Mouse (Mus musculus) layer of hippocampus, adult 9-10 months (tissue): ENCODE data around the gene BC034090.
"Not testable (repeated sequence)": the region's sequence is repeated elsewhere in the genome, so short reads cannot be mapped to it uniquely, and the experiment has no call there.

ENCODE experiments used
- DNase-seq: peaks from one replicate; pipeline ENCODE4 v3.0.0; 2022; ENCODE audit warnings: low spot score

The BC034090 gene

DNA sequence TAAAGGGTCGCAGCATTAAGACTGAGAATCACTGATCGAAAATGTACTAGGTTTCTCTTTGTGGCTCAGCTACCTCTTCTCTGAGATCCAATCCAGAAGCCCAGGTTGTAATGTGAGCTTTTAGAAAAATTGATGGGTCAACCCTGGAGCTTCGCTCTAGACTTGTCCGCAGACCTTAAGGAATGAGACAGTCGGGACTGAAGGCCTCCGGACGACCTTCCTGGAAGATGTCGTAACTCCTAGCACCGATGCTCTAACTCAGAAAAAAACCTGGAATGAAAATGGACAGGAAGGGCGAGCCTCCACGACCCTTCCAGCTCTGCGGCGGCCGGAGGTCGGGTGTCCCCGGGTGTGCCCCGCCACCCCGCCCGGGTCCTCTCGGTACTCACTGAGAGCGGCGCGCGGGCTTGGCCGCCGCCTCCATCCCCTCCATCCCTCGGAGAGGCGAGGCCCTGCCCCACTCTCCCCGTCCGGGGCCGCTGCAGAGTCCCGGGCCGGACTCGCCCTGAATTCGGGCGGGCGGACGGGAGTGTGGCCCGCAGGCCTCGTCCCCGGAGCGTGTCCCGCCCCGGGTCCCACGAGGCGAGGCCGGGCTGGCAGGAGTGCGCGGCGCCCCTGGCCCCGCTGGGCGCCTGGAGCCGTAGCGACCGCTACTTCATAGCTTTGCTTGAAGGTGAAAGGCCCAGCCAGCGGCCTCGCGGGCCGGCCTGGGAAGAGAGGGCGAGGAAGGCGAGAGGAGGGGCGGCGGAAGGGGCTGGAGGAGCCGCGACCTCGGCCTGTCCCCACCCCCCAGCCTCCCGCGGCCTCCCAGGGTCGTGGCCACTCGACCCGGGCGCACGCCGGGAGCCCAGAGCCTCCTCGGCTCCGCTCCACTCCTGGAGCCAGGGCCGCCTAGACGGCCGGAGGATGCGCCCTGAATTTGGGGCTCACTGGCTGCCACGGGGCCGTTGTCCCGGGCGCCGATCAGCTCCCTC, at the start of gene BC034090:
BC034090 (minus strand) TSS at position 648 of the 974 bp plus-strand sequence.
- no peak for DNase-seq

DNA sequence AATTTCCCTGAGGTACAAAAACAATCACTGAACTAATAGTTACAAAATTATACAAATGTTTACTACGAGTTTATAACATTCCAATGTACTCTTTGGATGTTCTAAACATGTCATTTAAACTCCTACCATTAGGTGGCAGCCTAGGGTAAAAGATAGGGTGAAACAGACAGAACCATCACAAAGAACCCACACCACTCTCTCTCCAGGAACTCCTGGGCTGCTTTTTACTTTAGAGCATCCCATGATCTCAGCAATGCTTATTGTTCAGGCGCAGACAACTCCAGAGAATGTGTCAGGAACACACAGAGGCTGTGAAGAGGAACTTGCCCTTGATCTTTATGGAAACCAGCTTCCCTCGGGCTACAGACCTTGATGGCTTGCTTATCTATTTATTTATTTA, 49.2 kb upstream of the BC034090 start:
- peak; percentile 87 for DNase-seq

DNA sequence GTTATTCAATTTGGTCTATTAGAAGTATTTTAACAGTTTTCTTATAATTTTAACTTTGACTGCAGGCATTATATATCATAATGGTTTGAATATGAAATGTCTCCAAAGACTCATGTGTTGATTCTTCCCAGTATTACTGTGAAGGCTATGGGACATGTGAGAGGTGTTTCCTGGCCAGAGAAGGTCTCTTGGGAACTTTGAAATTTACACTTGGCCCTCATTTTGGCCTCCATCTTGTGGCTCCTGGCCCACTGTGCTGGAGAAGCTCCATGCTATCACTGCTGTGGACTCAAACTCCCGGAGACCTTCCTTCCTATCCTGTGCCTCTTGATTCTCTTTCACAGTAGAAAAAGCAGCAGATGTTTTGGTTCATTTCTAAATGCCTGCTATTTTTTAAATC, 45.2 kb upstream of the BC034090 start:
- no peak for DNase-seq

DNA sequence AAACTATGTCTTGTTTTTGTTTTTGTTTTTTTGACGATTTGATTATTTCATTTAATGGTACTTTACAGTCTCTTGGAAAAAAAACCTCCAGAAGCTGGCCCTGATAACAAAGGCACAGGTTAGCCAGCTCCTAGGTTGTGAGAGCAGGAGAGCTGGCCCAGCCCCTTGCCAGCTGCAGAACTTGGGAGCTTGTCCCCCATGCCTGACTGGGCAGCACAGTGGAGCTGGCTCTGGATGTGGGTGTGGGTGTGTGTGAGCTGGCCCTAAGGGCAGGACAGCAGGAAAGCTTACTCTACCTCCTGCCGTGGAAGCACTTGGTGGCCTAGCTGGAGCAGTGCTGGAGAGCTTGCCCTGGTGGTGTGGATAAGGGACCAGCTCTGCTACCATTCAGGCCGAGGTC, 43.8 kb upstream of the BC034090 start:
- DNase-seq = no peak

DNA sequence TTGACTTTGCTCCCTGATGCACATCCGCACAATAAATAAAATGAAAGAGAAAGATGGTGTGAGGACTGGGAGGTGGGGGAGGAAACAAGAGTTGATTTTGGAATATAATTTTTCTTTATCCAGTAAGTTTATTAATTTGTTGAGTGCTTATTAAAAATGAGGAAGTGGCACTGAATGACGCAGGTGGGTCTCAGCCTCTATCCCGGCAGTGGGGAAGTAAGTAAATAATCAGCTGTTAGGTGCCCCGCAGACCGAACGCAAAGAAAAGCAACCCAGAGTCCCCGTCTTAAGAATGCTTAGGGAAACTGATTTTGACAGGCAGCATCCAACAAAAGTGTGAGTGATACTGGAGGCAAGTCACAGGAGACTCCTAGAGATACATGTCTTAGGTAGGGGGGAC, 39.6 kb upstream of the BC034090 start:
- no peak for DNase-seq

DNA sequence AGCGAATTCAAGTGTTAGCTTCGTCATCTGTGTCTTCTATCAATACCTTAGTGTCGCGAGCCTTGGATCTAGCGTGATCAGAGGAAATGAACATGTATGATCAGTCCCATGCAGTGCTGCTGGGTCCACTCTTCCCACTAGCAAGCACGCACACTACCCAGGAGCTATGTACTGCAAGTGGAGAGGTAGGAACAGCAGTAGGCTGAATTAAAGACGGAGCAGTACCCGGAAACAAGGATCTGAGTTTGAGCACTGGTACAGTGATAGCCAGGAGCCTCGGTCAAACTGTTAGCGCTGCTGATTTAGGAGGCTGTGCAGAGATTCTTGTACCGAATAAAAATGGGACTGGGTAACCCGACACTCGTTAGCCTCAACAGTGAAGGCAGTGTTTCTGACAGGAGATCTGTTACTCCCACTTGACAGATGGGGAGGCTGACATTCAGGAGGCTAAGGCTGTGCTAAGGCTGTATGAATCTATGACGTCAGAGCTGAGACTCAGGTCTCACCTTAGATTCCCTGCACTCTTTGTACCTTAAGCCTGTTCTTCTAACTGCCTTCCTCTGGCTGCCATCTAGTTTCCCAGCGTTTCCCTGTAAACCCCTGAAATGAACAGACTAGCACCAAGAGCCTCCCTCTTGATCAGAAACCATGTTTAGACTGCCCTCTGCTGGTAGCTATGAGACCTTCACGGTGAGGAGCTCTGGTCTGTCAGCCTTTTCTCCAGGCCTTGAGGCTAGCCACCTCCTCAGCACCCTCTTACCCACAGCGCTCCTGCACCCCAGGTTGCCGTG, 37.0 kb upstream of the BC034090 start:
- peak; percentile 73 for DNase-seq

DNA sequence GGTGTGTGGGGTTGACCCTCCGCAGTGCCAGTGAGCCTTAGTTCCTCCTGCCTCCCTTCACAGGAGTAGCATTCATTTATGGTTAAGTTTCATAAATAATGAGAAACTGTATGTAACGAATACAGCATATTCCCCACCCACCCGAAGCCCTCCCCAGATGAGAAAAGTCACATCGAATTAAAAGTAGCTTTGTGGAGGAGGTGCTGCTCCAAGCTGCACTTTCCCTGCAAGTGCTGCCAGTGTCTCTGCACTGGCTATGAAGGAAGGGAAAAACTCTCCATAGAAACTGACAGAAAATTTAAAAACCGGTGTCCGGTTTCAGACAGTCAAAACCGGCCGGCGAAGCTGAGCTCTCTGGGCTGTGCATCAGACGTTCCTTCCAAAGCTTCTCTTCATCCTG, 36.1 kb upstream of the BC034090 start:
- no peak for DNase-seq

DNA sequence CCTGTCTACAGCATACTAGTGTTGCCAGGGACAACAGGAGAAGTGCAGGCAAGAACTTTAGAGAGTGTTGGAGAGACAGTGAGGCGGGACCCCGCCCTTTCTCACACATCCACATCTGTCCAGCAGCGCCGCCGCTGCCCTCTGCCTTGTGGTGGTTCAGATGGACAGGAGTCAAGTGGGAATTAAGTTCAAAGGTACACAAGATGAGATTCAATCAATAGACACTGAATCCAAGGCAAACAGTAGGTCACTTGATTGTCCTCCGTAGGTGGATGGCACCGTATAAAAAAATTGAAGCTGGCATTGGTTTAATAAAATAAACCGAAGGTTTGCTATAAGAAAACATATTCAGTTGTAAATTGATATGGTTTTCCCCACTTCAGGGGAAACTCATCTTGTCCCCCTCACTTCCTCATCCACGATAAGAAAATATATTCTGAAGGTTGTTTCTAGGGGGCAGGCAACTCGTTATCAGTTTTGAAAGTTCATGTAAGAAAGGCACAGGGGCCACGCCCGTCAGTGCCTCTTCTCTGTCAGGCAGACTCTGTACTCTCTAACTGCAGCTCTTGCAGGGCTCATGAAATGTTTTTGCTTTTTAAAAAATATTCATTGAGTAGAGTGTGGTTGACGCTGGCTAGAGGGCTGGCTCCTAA, 32.3 kb upstream of the BC034090 start:
- DNase-seq = no peak

DNA sequence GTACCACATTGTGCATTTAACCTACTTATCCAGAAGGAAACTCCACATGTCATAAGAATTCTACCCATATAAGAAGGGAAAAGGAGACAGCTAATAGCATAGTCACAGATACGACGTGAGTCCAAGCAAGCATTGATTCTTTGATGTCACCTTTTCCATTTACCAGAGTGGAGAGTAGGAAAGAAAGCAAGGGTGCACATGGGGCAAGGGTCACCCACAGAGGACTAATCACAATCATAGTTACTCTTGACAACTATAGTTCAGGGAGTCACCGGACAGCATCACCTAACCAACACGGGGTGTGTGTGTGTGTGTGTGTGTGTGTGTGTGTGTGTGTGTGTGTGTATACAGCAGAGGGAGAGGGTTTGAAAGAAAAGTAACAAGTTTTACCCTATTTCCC, 31.5 kb upstream of the BC034090 start:
- DNase-seq = no peak

DNA sequence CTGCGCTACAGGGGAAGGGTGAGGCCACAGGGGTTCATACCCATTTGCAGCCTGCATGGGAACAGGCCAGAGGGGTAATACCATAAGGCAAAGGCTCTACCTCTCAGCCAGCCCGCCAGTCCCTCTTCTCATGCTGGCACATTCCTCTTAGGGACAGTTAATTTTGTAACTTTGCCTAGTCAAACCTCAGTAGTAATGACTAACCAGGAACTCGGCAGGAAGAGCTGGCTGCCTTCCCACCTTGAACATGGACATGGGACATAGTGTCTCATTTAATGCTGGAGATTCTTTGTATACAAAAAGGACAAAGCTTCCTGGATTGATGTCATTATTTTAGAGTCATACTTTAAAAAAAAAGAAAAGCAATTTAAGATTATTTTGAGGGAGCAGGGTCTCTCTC, 30.7 kb upstream of the BC034090 start:
- DNase-seq = no peak

DNA sequence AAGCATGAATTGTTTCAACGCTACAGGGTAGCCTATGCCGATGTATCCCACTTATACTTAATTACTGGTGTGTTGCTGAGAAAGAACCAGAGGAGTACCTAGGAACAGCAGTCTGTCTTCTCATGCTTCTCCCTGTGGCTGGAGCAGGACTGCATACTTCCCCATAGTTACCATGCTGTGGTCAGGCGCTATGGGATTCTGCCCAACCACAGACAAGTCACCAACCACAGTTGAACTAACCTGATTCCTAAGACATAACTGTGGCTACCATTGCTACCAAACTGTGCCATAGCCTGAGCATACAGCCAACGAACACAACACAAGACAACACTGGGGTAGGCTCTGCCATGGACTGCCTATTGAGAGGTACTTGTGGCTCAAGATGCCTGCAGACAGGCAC, 28.7 kb upstream of the BC034090 start:
- no peak for DNase-seq

DNA sequence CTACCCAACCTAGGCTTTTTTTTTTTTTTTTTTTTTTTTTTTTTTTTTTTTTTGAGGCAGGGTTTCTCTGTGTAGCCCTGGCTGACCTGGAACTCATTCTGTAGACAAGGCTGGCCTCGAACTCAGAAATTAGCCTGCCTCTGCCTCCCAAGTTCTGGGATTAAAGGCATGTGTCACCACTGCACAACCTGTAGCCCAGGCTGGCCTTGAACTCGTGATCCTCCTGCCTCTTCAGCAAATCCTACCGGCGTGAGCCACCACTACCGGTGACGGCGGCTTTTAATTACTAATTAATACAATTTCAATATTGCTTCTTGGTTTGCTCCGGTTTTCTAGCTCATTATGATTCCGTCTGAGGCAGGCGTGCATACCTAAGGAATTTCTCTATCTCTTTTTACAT, 18.3 kb upstream of the BC034090 start:
- DNase-seq = not testable (repeated sequence)

DNA sequence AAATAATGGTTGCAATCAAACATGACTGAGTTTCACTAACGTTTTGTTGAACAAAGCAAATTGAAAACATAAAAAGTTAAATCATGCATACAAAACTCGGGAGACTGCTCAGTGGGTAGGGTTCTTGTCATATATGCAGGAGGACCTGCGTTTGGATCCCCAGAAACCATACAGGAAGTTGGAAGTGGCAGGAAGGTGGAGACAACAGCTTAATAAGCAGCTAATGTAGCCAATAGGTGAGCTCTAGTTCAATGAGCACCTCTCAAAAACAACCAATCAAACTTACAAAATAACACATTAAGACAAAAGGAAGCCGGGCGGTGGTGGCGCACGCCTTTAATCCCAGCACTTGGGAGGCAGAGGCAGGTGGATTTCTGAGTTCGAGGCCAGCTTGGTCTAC, 10.1 kb upstream of the BC034090 start:
- no peak for DNase-seq

DNA sequence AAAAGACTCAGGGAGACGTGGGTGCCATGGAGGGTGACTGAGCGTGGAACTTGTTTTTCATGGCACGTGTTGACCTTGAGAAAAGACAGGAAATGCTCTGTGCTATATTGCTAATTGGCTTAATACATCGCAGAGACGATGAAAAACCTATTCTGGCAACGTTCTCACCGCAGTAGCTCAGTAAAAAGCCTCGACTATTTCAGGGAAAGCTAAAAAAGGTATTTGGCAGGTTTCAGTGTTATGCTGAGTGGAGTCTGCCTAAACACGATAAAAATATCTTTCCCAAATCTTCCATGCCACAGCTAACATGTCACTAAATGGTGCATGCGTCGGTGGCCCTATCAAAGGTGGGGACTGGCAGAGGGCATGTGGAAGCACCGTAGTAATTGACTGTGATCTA, 8.9 kb upstream of the BC034090 start:
- DNase-seq = no peak

DNA sequence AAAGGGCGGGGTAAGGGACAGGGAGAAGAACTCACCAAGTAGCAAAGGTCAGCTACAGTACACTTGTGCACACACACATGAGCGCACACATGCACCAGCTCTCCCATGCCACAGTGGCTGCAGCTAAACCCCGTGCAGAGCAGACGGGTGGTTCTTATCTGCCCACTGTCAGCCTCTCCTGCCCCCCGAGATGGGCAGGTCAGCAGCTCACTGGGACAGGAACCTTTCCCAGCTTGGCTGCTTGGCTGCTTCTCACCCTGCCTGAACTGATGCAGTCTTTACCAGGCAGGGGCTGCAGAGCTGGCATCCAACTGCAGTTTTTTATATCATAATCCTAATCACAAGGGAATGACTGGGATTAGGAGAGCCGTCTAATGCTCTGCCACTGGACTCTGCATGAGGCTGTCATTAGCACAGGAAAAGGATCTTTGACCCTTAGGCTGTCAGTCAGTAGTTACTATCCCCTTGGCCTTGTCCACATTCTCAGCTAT, 8.4 kb upstream of the BC034090 start:
- no peak for DNase-seq

DNA sequence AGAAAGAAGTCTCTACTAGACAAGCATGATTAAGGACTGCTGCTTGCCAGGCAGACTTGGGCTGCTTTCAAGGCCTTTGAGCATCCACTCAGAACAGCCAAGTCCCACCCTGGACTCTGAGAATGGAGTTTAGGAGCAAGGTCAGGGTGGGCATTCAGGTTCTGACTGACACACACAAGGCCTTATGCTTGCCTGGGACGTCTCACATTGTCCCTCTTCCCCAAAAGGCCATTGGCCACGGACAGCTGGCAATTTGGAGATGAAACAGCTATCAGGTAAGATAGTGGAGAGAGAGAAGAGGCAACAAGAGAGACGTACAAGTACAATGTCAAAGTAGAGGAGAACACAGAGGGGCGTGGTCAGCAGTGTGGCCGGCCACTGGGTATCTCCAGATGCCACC, 7.4 kb upstream of the BC034090 start:
- DNase-seq = no peak

DNA sequence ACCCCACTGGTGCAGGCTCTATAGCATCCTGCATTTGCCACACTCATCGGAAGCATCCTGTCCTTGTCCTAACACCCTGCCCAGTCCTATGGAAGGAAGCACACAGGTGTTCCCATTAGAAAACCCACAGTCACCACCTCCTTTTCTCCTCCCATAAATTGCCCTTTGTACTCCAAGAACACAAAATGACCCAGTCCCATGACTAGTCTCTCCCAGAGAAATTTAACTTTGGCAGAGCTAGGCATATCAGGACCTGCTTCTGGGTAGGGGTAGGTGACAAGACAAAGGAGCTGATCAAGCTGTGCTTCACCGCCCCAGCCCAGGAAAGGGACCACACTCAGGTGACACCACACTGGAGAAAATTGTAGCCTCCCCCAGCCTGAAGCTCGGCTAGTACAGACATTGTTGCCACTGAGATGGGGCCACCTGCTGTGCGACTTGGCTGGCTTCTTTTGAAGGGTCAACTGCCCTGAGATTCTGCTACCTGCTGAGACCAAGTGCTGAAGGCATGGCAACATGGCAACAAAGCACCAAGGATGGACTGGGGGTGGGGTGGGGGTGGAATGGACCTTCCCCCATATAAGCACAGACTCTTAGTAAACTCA, 6.4 kb upstream of the BC034090 start:
- no peak for DNase-seq

DNA sequence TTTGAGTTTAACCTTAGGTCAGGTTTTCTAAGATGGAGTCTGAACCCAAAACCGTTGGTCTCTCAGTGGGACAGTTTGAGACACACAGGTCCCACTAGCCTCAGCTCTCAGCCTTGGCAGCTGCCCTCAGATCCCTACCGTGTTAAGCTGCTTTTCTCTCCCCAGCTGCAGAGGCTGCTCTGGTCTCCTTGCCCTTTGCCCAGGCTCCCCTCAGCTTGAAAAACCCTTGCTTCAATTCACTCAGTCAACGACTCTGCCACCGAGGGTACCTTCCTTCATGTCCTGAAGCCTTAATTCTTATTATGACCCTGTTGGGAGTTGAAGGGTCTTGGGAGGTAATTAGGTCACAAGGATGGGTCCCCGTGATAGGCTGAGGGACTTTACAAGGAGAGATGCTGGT, 5.7 kb upstream of the BC034090 start:
- DNase-seq = no peak

DNA sequence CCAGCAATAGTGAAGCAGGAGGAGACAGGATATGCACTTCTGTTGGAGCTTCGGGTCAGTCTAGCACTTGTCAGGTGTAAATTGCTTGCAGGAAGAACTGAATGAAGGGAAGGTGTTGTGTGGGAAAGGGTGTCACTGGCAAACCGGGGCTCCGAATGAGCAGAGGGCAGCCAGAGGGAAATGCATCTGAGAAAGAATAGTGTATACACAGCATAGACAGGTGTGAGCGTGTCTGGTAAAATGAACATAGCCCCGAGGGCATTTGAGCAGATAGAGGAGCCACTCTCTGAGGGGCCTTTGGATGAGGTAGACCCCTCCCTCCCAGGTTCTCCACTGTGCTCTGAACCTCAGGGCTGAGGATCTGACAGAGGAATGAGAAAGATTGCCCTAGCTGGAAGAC, 3.8 kb upstream of the BC034090 start:
- no peak for DNase-seq

DNA sequence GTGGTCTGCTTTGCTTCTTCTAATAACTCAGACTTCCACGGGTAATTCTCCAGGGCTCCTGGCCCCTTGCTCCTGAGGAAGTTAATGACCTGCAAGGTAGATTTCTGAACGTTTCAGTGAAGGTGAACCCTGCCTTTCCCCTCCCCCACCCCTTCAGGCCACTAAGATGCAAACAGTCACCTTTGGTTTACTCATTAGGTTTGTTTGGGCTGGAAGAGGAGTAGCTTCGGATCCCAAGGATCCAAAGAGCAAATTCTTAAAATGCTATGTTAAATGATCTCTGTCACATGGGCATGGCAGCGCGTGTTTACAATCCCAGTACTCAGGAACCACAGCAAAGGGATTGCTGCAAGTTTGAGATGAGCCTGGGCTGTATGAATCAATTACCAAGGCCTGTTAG, 3.2 kb upstream of the BC034090 start:
- DNase-seq = no peak

DNA sequence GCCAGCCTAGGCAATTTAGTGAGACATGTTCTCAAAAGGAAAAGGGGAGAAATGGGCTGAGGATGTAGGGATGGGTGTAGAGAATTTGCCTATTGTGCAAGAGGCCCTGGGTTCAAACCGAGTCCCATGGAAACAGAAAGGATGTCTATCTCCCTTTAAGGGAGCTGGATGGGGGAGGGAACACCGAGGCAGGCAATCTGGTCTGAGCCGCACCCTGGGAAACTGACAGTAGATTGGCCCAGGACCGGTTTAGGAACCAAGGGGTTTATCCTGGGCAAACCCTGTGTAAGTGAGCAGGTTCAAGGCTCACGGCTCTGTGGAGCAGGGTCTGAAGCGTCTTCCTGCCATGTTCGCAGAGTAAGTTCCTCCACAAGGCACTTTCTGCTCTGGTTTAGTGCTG, 1.3 kb upstream of the BC034090 start:
- DNase-seq = no peak

DNA sequence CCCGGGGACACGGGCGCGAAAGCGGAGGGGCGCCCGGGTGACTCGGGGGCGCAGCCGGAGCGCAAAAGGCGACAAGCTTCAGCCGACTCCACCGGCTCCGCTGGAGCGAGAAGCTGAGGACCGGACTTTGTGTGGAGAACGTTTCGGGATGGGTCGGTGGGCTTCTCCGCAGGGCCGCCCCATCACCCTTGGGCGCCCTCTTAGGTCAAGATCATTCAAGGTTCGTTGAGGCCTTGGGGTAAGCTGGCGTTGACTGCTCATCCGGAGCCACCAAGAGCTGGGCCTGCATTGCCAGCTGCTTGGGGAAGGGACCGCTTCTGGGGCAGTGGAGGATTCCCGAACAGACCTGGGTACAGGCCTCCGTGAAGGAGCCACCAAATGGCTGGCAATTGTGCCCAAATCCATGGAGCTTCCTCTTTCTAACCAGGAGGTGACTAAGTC, 547 bp upstream of the BC034090 start:
- DNase-seq = no peak
